Mouse (Mus musculus) neural tube, embryonic 11.5 days (tissue): ENCODE results near the gene Tbc1d14. TPM values are rescaled to one million over a fixed set of nuclear protein-coding genes. Genes with fewer than 3 reads are reported as not detected.

Experiments used
- ATAC-seq: fragments of 200-750 bp; cut with Nextera tagmentation; 2 replicates; pipeline ENCODE4 v1.8.0; 2017; ENCODE audit warnings: moderate number of reproducible peaks, mild to moderate bottlenecking, moderate TSS enrichment, moderate library complexity; ENCODE audit not compliant: insufficient read depth, low FRiP score, low TSS enrichment
- DNase-seq: peaks from one replicate; pipeline ENCODE4 v3.0.0-alpha.2; 2015; ENCODE audit warnings: low spot score
- H3K27ac ChIP-seq: fragments of 300-500 bp; sonication (generic); 2 replicates; pipeline ENCODE4 v1.5.1; 2014; ENCODE audit warnings: low read depth, mild to moderate bottlenecking, low read length
- H3K27me3 ChIP-seq: fragments of 300-500 bp; sonication (generic); 2 replicates; pipeline ENCODE4 v1.6.1; 2014; ENCODE audit warnings: mild to moderate bottlenecking, low read length, mixed read lengths; ENCODE audit not compliant: control insufficient read depth, insufficient read depth
- H3K36me3 ChIP-seq: fragments of 300-500 bp; sonication (generic); 2 replicates; pipeline ENCODE4 v1.6.1; 2014; ENCODE audit warnings: mild to moderate bottlenecking, low read length, moderate library complexity, mixed read lengths; ENCODE audit not compliant: control insufficient read depth, insufficient read depth
- H3K4me1 ChIP-seq: fragments of 300-500 bp; sonication (generic); 2 replicates; pipeline ENCODE4 v1.6.1; 2014; ENCODE audit warnings: low read length, mixed read lengths; ENCODE audit not compliant: control insufficient read depth, insufficient read depth
- H3K4me2 ChIP-seq: fragments of 300-500 bp; sonication (generic); 2 replicates; pipeline ENCODE4 v1.6.1; 2014; ENCODE audit warnings: low read depth, mild to moderate bottlenecking, moderate library complexity
- H3K4me3 ChIP-seq: fragments of 300-500 bp; sonication (generic); 2 replicates; pipeline ENCODE4 v1.5.1; 2014; ENCODE audit warnings: low read depth, low read length
- H3K9ac ChIP-seq: fragments of 300-500 bp; sonication (generic); 2 replicates; pipeline ENCODE4 v1.6.1; 2014; ENCODE audit warnings: mild to moderate bottlenecking, low read length
- H3K9me3 ChIP-seq: fragments of 300-500 bp; sonication (generic); 2 replicates; pipeline ENCODE4 v1.6.1; 2016; ENCODE audit warnings: low read length; ENCODE audit not compliant: control insufficient read depth
- WGBS: fragments of 180-500 bp; shearing (Covaris S2); extraction: QIAGEN DNeasy Blood & Tissue Kit; methylation state at CpG from one replicate; pipeline ENCODE4 v1.1.7; 2014; 5-methylcytosine and 5-hydroxymethylcytosine counted together
- polyA plus RNA-seq: library from polyadenylated mRNA; unstranded; fragments of >200 nt; fragmentation: Nextera tagmentation; extraction: Ambion mirVana; gene quantifications from 2 replicates; pipeline ENCODE4 v1.2.1, GENCODE M21; 2014

Tbc1d14 gene
- polyA plus RNA-seq, 1 experiment from 2014 or later = 47.8 TPM

DNA sequence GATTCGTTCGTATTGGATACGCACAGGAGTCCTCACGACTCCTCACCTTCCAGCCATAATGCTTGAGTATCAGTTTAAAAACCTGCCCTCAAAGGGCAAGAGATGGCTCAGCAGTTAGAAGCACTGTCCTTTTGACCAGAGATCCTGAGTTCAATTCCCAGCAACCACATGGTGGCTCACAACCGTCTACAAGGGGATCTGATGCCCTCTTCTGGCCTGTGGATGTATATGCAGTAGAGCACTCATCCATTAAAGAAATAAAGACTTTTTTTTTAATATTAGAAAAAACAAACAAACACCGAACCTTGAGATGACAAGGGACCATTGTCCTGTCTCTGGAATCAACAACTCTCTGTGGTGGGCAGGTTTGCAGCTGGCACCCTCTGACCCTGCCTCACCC, 8.8 kb downstream of the Tbc1d14 start:
- H3K9ac ChIP-seq = no peak overlapping the region
- no peaks in the 10 kb centered on the region for H3K36me3 ChIP-seq
- WGBS = 74% methylated on average over 6 of the region's 6 CpGs
- no peak overlapping the region for H3K4me3 ChIP-seq
- ATAC-seq (no peak), DNase-seq (no peak)
- H3K4me2 ChIP-seq = no peak overlapping the region
- no peaks in the 10 kb centered on the region for H3K27me3 ChIP-seq
- no peaks in the 10 kb centered on the region for H3K9me3 ChIP-seq
- no peak overlapping the region for H3K27ac ChIP-seq
- H3K4me1 ChIP-seq = peaks cover 8% of the 10 kb centered on the region; the same call in 1 of the 2 replicates

GRCm38 (mm10) chr5:36581924-36582642, 11.0 kb downstream of the Tbc1d14 start:
- peak overlapping the region; percentile 62 for H3K4me3 ChIP-seq
- 2% methylated on average over 41 of the region's 54 CpGs for WGBS
- ATAC-seq = peak; percentile 95
- H3K9ac ChIP-seq = peak overlapping the region; percentile 66
- H3K27ac ChIP-seq = peak overlapping the region; percentile 71; the same call in 1 of the 2 replicates
- peak; percentile 99 for DNase-seq
- peak overlapping the region; percentile 87 for H3K4me2 ChIP-seq
- peaks cover 8% of the 10 kb centered on the region; the same call in 1 of the 2 replicates for H3K4me1 ChIP-seq
- H3K27me3 ChIP-seq = no peaks in the 10 kb centered on the region
- no peaks in the 10 kb centered on the region for H3K9me3 ChIP-seq
- no peaks in the 10 kb centered on the region for H3K36me3 ChIP-seq

- WGBS = 1% methylated on average over 38 of the region's 40 CpGs
- Histone ChIP-seq H3K27ac (no peak overlapping the region), H3K36me3 (no peaks in the 10 kb centered on the region), H3K4me1 (peaks cover 8% of the 10 kb centered on the region; the same call in 1 of the 2 replicates), H3K27me3 (no peaks in the 10 kb centered on the region), H3K4me2 (peak overlapping the region; percentile 87), H3K4me3 (peak overlapping the region; percentile 62), H3K9ac (peak overlapping the region; percentile 56), H3K9me3 (no peaks in the 10 kb centered on the region)
- no peak; the same call in 1 of the 2 replicates for ATAC-seq
- DNase-seq = no peak
These were observed 11.7 kb downstream of the Tbc1d14 start for GRCm38 (mm10) chr5:36581259-36581923.

GRCm38 (mm10) chr5:36579967-36580366, 13.1 kb downstream of the Tbc1d14 start:
- Histone ChIP-seq H3K9ac (no peak overlapping the region), H3K4me1 (peaks cover 8% of the 10 kb centered on the region; the same call in 1 of the 2 replicates), H3K27ac (no peak overlapping the region), H3K36me3 (no peaks in the 10 kb centered on the region), H3K9me3 (no peaks in the 10 kb centered on the region), H3K4me3 (no peak overlapping the region), H3K4me2 (no peak overlapping the region), H3K27me3 (no peaks in the 10 kb centered on the region)
- DNase-seq = no peak
- WGBS = 79% methylated on average over 7 of the region's 7 CpGs
- no peak for ATAC-seq

- ATAC-seq (no peak), DNase-seq (no peak)
- Histone ChIP-seq H3K36me3 (no peaks in the 10 kb centered on the region), H3K9me3 (no peaks in the 10 kb centered on the region), H3K4me1 (peaks cover 8% of the 10 kb centered on the region; the same call in 1 of the 2 replicates), H3K9ac (no peak overlapping the region), H3K4me3 (no peak overlapping the region), H3K27me3 (no peaks in the 10 kb centered on the region), H3K27ac (no peak overlapping the region), H3K4me2 (no peak overlapping the region)
- WGBS = 88% methylated on average over 2 of the region's 2 CpGs
These were observed 14.1 kb downstream of the Tbc1d14 start for GRCm38 (mm10) chr5:36578982-36579381.

- H3K4me1 ChIP-seq = 0 out of 2 replicates have a peak, but pooled peaks cover 5% of the 10 kb centered on the region
- H3K27me3 ChIP-seq = no peaks in the 10 kb centered on the region
- no peak overlapping the region for H3K9ac ChIP-seq
- 86% methylated on average over 3 of the region's 3 CpGs for WGBS
- DNase-seq (no peak), ATAC-seq (no peak)
- no peak overlapping the region for H3K4me2 ChIP-seq
- no peaks in the 10 kb centered on the region for H3K9me3 ChIP-seq
- H3K27ac ChIP-seq = no peak overlapping the region
- no peak overlapping the region for H3K4me3 ChIP-seq
- no peaks in the 10 kb centered on the region for H3K36me3 ChIP-seq
These were observed 16.6 kb downstream of the Tbc1d14 start for GRCm38 (mm10) chr5:36576457-36576856.

DNA sequence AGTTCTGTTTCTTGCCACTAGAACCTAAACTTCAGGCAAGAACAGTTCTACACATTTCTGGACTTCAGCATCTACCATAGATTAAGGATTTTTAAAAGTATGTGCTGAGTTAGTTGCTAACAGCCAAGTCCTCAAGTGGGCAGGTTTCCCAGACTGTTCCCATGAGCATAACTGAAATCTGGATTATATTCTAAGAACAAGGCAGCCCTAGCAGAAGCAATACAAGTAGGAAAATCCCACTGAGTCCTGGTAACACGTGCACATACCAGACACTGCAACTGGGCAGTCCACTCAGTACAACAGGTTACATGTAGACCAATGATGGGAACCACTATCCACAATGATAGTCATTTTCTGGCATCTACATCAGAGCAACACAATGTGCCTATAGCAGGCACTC, 17.3 kb downstream of the Tbc1d14 start:
- Histone ChIP-seq H3K4me1 (no peaks in the 10 kb centered on the region), H3K9me3 (no peaks in the 10 kb centered on the region), H3K4me3 (no peak overlapping the region), H3K4me2 (no peak overlapping the region), H3K9ac (no peak overlapping the region), H3K27me3 (no peaks in the 10 kb centered on the region), H3K27ac (no peak overlapping the region), H3K36me3 (no peaks in the 10 kb centered on the region)
- 82% methylated on average over 1 of the region's 1 CpGs for WGBS
- ATAC-seq (no peak), DNase-seq (no peak)

DNA sequence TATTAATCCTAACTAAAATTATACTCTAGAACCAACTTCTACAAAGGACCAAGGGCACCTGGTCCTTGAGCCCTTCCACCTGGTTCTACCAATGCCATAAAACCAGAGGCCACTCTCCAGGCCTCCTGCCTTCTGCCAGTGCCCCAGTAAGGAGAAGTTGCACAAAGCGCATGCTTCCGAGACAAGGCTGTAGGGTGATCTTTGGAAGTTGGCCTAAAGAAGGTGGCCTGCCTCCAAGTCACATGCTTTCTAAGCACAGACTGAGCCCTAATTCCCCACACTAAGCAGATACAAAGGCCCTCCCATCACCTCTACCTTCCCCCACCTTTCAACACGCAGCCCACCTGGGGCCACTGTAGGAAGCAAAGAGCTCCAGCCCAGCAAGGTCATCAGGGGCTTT, 17.8 kb downstream of the Tbc1d14 start:
- DNase-seq = no peak
- no peak overlapping the region for H3K4me3 ChIP-seq
- H3K36me3 ChIP-seq = no peaks in the 10 kb centered on the region
- H3K4me2 ChIP-seq = no peak overlapping the region
- H3K4me1 ChIP-seq = no peaks in the 10 kb centered on the region
- 88% methylated on average over 3 of the region's 3 CpGs for WGBS
- ATAC-seq = no peak
- no peak overlapping the region for H3K27ac ChIP-seq
- H3K9me3 ChIP-seq = no peaks in the 10 kb centered on the region
- H3K9ac ChIP-seq = no peak overlapping the region
- H3K27me3 ChIP-seq = no peaks in the 10 kb centered on the region
